Mouse (Mus musculus) CH12.LX (cell line): ENCODE results near the gene Dapk1. TPM values are rescaled to one million over a fixed set of nuclear protein-coding genes. Genes with fewer than 3 reads are reported as not detected.

Source experiments
- DNase-seq: peaks from one replicate; pipeline ENCODE4 v3.0.0-alpha.2; 2013; ENCODE audit errors: extremely low read depth
- H3K27ac ChIP-seq: 2 replicates; pipeline ENCODE4 v1.5.1; 2012; ENCODE audit warnings: low read depth, mild to moderate bottlenecking, control low read depth, moderate library complexity; ENCODE audit not compliant: insufficient read depth
- H3K27me3 ChIP-seq: replicated peaks from 2 replicates; pipeline ENCODE3; 2012; ENCODE audit warnings: inconsistent platforms
- H3K36me3 ChIP-seq, 2 experiments: replicated peaks in 1 of 2; 2 replicates each; pipeline versions ENCODE3 to v1.6.1; 2012; ENCODE audit warnings: inconsistent platforms in 1 of 2, low read length in 1 of 2, mild to moderate bottlenecking in 1 of 2, mixed read lengths in 1 of 2, moderate library complexity in 1 of 2; ENCODE audit not compliant: control insufficient read depth in 1 of 2, insufficient read depth in 1 of 2
- H3K4me1 ChIP-seq, 2 experiments: 2 replicates each; pipeline ENCODE4 v1.6.1; 2012; ENCODE audit warnings: inconsistent platforms in 1 of 2, moderate library complexity in 1 of 2; ENCODE audit not compliant: insufficient read depth in 2 of 2, control insufficient read depth in 1 of 2
- H3K4me2 ChIP-seq: 2 replicates; pipeline ENCODE4 v1.6.1; 2012; ENCODE audit warnings: low read depth, mild to moderate bottlenecking, control low read depth; ENCODE audit not compliant: poor library complexity, insufficient read depth, severe bottlenecking
- H3K4me3 ChIP-seq, 3 experiments: fragments of 150-350 bp in 1 of 3; sonication (generic) in 1 of 3; replicated peaks in 1 of 3; 2 replicates each; pipeline versions ENCODE3 to v1.5.1; 2011 to 2012; ENCODE audit warnings: low read depth in 2 of 3, low read length in 2 of 3, mild to moderate bottlenecking in 2 of 3, moderate library complexity in 2 of 3, control low read depth in 1 of 3, improper control_type of control experiment in 1 of 3, inconsistent platforms in 1 of 3, mixed read lengths in 1 of 3; ENCODE audit not compliant: poor library complexity in 1 of 3
- H3K79me2 ChIP-seq: replicated peaks from 2 replicates; pipeline ENCODE4 v1.6.1; 2012; ENCODE audit warnings: mild to moderate bottlenecking, moderate library complexity; ENCODE audit not compliant: control insufficient read depth, poor library complexity, insufficient read depth, severe bottlenecking; ENCODE audit errors: extremely low read depth
- H3K9ac ChIP-seq: 2 replicates; pipeline ENCODE4 v1.6.1; 2012; ENCODE audit warnings: low read depth, mild to moderate bottlenecking, control low read depth, moderate library complexity; ENCODE audit not compliant: insufficient read depth
- H3K9me3 ChIP-seq: replicated peaks from 2 replicates; pipeline ENCODE3; 2012; ENCODE audit warnings: low read length, inconsistent platforms, mixed read lengths
- BHLHE40 ChIP-seq: IDR thresholded peaks from 2 replicates; pipeline ENCODE4 v1.6.1; 2011; ENCODE audit warnings: mild to moderate bottlenecking, low read depth, low read length, improper control_type of control experiment
- CHD1 ChIP-seq: IDR thresholded peaks from 2 replicates; pipeline ENCODE4 v1.6.1; 2012; ENCODE audit warnings: low read depth, low read length, improper control_type of control experiment, inconsistent platforms
- E2F4 ChIP-seq: IDR thresholded peaks from 2 replicates; pipeline ENCODE4 v1.6.1; 2011; ENCODE audit warnings: low read depth, low read length, improper control_type of control experiment; ENCODE audit not compliant: insufficient replicate concordance
- ELF1 ChIP-seq: IDR thresholded peaks from 2 replicates; pipeline ENCODE4 v1.6.1; 2014; ENCODE audit warnings: low read depth, mild to moderate bottlenecking, inconsistent platforms, low read length, improper control_type of control experiment
- EP300 ChIP-seq: IDR thresholded peaks from 2 replicates; pipeline ENCODE4 v1.6.1; 2011; ENCODE audit warnings: low read length, improper control_type of control experiment
- ETS1 ChIP-seq: conservative IDR thresholded peaks from 2 replicates; pipeline ENCODE4 v1.6.1; 2012; ENCODE audit warnings: low read depth, mild to moderate bottlenecking, inconsistent platforms, low read length, improper control_type of control experiment, moderate library complexity
- IRF4 ChIP-seq: IDR thresholded peaks from 2 replicates; pipeline ENCODE4 v1.6.1; 2014; ENCODE audit warnings: low read depth, mild to moderate bottlenecking, inconsistent platforms, low read length, improper control_type of control experiment
- JUND ChIP-seq: conservative IDR thresholded peaks from 2 replicates; pipeline ENCODE4 v1.6.1; 2011; ENCODE audit warnings: low read depth, low read length, improper control_type of control experiment
- KAT2A ChIP-seq: IDR thresholded peaks from 2 replicates; pipeline ENCODE4 v1.6.1; 2012; ENCODE audit warnings: low read length, improper control_type of control experiment, inconsistent platforms; ENCODE audit not compliant: insufficient replicate concordance
- MAFK ChIP-seq: IDR thresholded peaks from 2 replicates; pipeline ENCODE4 v1.6.1; 2011; ENCODE audit warnings: low read length, improper control_type of control experiment; ENCODE audit not compliant: insufficient replicate concordance
- MAZ ChIP-seq: IDR thresholded peaks from 2 replicates; pipeline ENCODE4 v1.6.1; 2012; ENCODE audit warnings: low read depth, mild to moderate bottlenecking, inconsistent platforms, low read length, improper control_type of control experiment, moderate library complexity
- MEF2A ChIP-seq: IDR thresholded peaks from 2 replicates; pipeline ENCODE4 v1.6.1; 2014; ENCODE audit warnings: low read depth, mild to moderate bottlenecking, inconsistent platforms, low read length, improper control_type of control experiment, borderline replicate concordance
- MYC ChIP-seq: IDR thresholded peaks from 2 replicates; pipeline ENCODE4 v1.6.1; 2011; ENCODE audit warnings: low read depth, mild to moderate bottlenecking, improper control_type of control experiment, low read length
- NELFE ChIP-seq: IDR thresholded peaks from 2 replicates; pipeline ENCODE4 v1.6.1; 2011; ENCODE audit warnings: low read depth, low read length, improper control_type of control experiment
- NRF1 ChIP-seq: IDR thresholded peaks from 2 replicates; pipeline ENCODE4 v1.6.1; 2014; ENCODE audit warnings: low read depth, mild to moderate bottlenecking, inconsistent platforms, low read length, improper control_type of control experiment, moderate library complexity
- PAX5 ChIP-seq: IDR thresholded peaks from 2 replicates; pipeline ENCODE4 v1.6.1; 2012; ENCODE audit warnings: low read length, inconsistent platforms, mixed read lengths
- POLR2A ChIP-seq: IDR thresholded peaks from 2 replicates; pipeline ENCODE4 v1.6.1; 2011; ENCODE audit warnings: low read depth, mild to moderate bottlenecking, improper control_type of control experiment, low read length
- POLR2AphosphoS2 ChIP-seq: IDR thresholded peaks from 2 replicates; pipeline ENCODE4 v1.6.1; 2011; ENCODE audit warnings: low read depth, low read length, improper control_type of control experiment
- RAD21 ChIP-seq: IDR thresholded peaks from 2 replicates; pipeline ENCODE4 v1.6.1; 2011; ENCODE audit warnings: low read depth, mild to moderate bottlenecking, low read length, improper control_type of control experiment, moderate library complexity
- RCOR1 ChIP-seq: conservative IDR thresholded peaks from 2 replicates; pipeline ENCODE4 v1.6.1; 2012; ENCODE audit warnings: low read depth, mild to moderate bottlenecking, inconsistent platforms, low read length, improper control_type of control experiment
- SIN3A ChIP-seq: IDR thresholded peaks from 2 replicates; pipeline ENCODE4 v1.6.1; 2012; ENCODE audit warnings: low read length, improper control_type of control experiment, inconsistent platforms
- SMC3 ChIP-seq: IDR thresholded peaks from 2 replicates; pipeline ENCODE4 v1.6.1; 2011; ENCODE audit warnings: low read depth, low read length, improper control_type of control experiment
- TBP ChIP-seq: conservative IDR thresholded peaks from 2 replicates; pipeline ENCODE4 v1.6.1; 2011; ENCODE audit warnings: low read depth, low read length, improper control_type of control experiment
- UBTF ChIP-seq: IDR thresholded peaks from 2 replicates; pipeline ENCODE4 v1.6.1; 2012; ENCODE audit warnings: low read depth, mild to moderate bottlenecking, inconsistent platforms, low read length, improper control_type of control experiment, moderate library complexity
- USF1 ChIP-seq: IDR thresholded peaks from 2 replicates; pipeline ENCODE4 v1.6.1; 2014; ENCODE audit warnings: low read depth, mild to moderate bottlenecking, inconsistent platforms, low read length, improper control_type of control experiment
- ZKSCAN1 ChIP-seq: IDR thresholded peaks from 2 replicates; pipeline ENCODE4 v1.6.1; 2012; ENCODE audit warnings: low read depth, inconsistent platforms, low read length, improper control_type of control experiment, borderline replicate concordance
- ZMIZ1 ChIP-seq: IDR thresholded peaks from 2 replicates; pipeline ENCODE4 v1.6.1; 2012; ENCODE audit warnings: low read depth, mild to moderate bottlenecking, inconsistent platforms, low read length, improper control_type of control experiment
- dilution Hi-C: fragments of 300-500 bp; cut with MboI; formaldehyde crosslinking; loops from 2 replicates; pipeline ENCODE4 v1.14.3; 2020; ENCODE audit warnings: low sequenced_read_pairs; ENCODE audit not compliant: extremely low pct_unique_long_range_greater_than_20kb, extremely low pct_ligation_motif_present
- in situ Hi-C: fragments of 300-500 bp; cut with MboI; formaldehyde crosslinking; loops from 3 replicates; pipeline ENCODE4 v1.14.3; 2019; ENCODE audit warnings: low sequenced_read_pairs, low pct_ligation_motif_present, low pct_unique_long_range_greater_than_20kb, mixed read lengths
- polyA plus RNA-seq: library from polyadenylated mRNA; unstranded; fragments of >175 nt; gene quantifications from 2 replicates; pipeline ENCODE4 v1.2.1, GENCODE M21; 2012; ENCODE audit warnings: low read depth; ENCODE audit not compliant: insufficient read length
- total RNA-seq, 2 experiments: library from RNA; depleted of rRNA; stranded (reverse); fragments of 300-350 nt in 1 of 2; fragments of >200 nt in 1 of 2; gene quantifications; 2 replicates each; pipeline ENCODE4 v1.2.3; 2012 to 2014

Dapk1 gene
- total and polyA plus RNA-seq, 3 experiments = not detected

GRCm38 (mm10) chr13:60713537-60713936, 111.8 kb downstream of the Dapk1 start:
- dilution Hi-C loops = no loop called here
- no peak for DNase-seq
- H3K4me2 ChIP-seq = no peak overlapping the region

GRCm38 (mm10) chr13:60716107-60716506, 114.4 kb downstream of the Dapk1 start:
- Histone ChIP-seq H3K4me2 (no peak overlapping the region), H3K4me1 (no peaks in the 10 kb centered on the region), H3K27ac (no peak overlapping the region), H3K79me2 (no peaks in the 10 kb centered on the region), H3K27me3 (no peaks in the 10 kb centered on the region), H3K9me3 (peaks cover 88% of the 10 kb centered on the region), H3K4me3 (no peak overlapping the region), H3K36me3 (no peaks in the 10 kb centered on the region), H3K9ac (no peak overlapping the region)
- dilution Hi-C loops (no loop called here), in situ Hi-C loops (no loop called here)
- TF ChIP-seq MAZ = no peak
- TF ChIP-seq KAT2A = no peak
- no peak for TF ChIP-seq SMC3
- TF ChIP-seq MYC = no peak
- no peak for TF ChIP-seq NELFE
- no peak for TF ChIP-seq ELF1
- DNase-seq = no peak

More at GRCm38 (mm10) chr13:60713537-60713936, 111.8 kb downstream of the Dapk1 start:
- TF ChIP-seq BHLHE40 (no peak), IRF4 (no peak), RCOR1 (no peak), POLR2A (no peak), JUND (no peak), RAD21 (no peak), USF1 (no peak)
- Histone ChIP-seq H3K27ac (no peak overlapping the region), H3K9ac (no peak overlapping the region), H3K27me3 (no peaks in the 10 kb centered on the region), H3K4me1 (no peaks in the 10 kb centered on the region), H3K9me3 (peaks cover 89% of the 10 kb centered on the region), H3K36me3 (no peaks in the 10 kb centered on the region), H3K4me3 (no peak overlapping the region), H3K79me2 (no peaks in the 10 kb centered on the region)
- in situ Hi-C loops = no loop called here

- no peak for DNase-seq
- H3K4me3 ChIP-seq = no peak overlapping the region
- TF ChIP-seq ZKSCAN1 (no peak), NRF1 (no peak), ETS1 (no peak), EP300 (no peak), PAX5 (no peak), SIN3A (no peak), TBP (no peak), MAFK (no peak), CHD1 (no peak), IRF4 (no peak), RCOR1 (no peak), BHLHE40 (no peak), POLR2A (no peak), E2F4 (no peak), POLR2AphosphoS2 (no peak), MAZ (no peak), ZMIZ1 (no peak), RAD21 (no peak), UBTF (no peak), MEF2A (no peak)
- H3K27me3 ChIP-seq = no peaks in the 10 kb centered on the region
- H3K4me2 ChIP-seq = no peak overlapping the region
- in situ Hi-C loops (no loop called here), dilution Hi-C loops (no loop called here)
- no peak overlapping the region for H3K27ac ChIP-seq
- no peaks in the 10 kb centered on the region for H3K36me3 ChIP-seq
- no peaks in the 10 kb centered on the region for H3K79me2 ChIP-seq
- peaks cover 84% of the 10 kb centered on the region for H3K9me3 ChIP-seq
- H3K4me1 ChIP-seq = no peaks in the 10 kb centered on the region
- H3K9ac ChIP-seq = no peak overlapping the region
Observed at GRCm38 (mm10) chr13:60717421-60717820, 115.7 kb downstream of the Dapk1 start.
